ENCODE assay signal across 8 mouse cellular contexts in genomic region chr14:32482061-32482460, GRCm38 (mm10). TPM values are rescaled to one million over a fixed set of nuclear protein-coding genes. Genes with fewer than 3 reads are reported as not detected.
DNase-seq lines count a peak whose midpoint lies in the region; ATAC-seq and TF ChIP-seq lines count a peak whose summit lies in the region.

No protein-coding gene starts in this region.

- ATAC-seq in forebrain, embryonic 13.5 days: 0 out of 2 replicates have a peak, but pooled peaks have one; percentile 55
- no peak for ATAC-seq in forebrain, embryonic 12.5 days (ENCODE audit: low FRiP score)
- ATAC-seq in embryonic facial prominence, embryonic 14.5 days (ENCODE audit: low read depth): no peak
- ATAC-seq in kidney, embryonic 14.5 days (ENCODE audit: low FRiP score, low TSS enrichment): no peak

- WGBS in forebrain, embryonic 13.5 days: 8% methylated on average over 3 of the region's 3 CpGs
- 9% methylated on average over 3 of the region's 3 CpGs for WGBS in forebrain, embryonic 12.5 days
- 7% methylated on average over 3 of the region's 3 CpGs for WGBS in thymus, adult 2 months
- WGBS in embryonic facial prominence, embryonic 14.5 days: 10% methylated on average over 3 of the region's 3 CpGs
- 13% methylated on average over 3 of the region's 3 CpGs for WGBS in kidney, embryonic 14.5 days

- H3K9me3 ChIP-seq in forebrain, embryonic 13.5 days (replicated peaks): no peaks in the 10 kb centered on the region
- H3K9me3 ChIP-seq in forebrain, embryonic 12.5 days: no peaks in the 10 kb centered on the region
- H3K9me3 ChIP-seq in embryonic facial prominence, embryonic 14.5 days (ENCODE audit: control insufficient read depth, low read length): no peaks in the 10 kb centered on the region
- H3K9me3 ChIP-seq in kidney, embryonic 14.5 days (ENCODE audit: control insufficient read depth, low read length): no peaks in the 10 kb centered on the region

- TF ChIP-seq POLR2A in thymus, adult 2 months (IDR thresholded peaks at IDR 0.05; ENCODE audit: control insufficient read depth, extremely low read depth, insufficient read depth, low read length, poor library complexity): no peak

- no peak overlapping the region for H3K9ac ChIP-seq in forebrain, embryonic 13.5 days
- no peak overlapping the region for H3K9ac ChIP-seq in forebrain, embryonic 12.5 days
- no peak overlapping the region for H3K9ac ChIP-seq in embryonic facial prominence, embryonic 14.5 days (ENCODE audit: low read depth, low read length)
- H3K9ac ChIP-seq in kidney, embryonic 14.5 days (ENCODE audit: low read depth, low read length): no peak overlapping the region

- no peak overlapping the region for H3K4me2 ChIP-seq in forebrain, embryonic 13.5 days
- no peak overlapping the region for H3K4me2 ChIP-seq in forebrain, embryonic 12.5 days
- no peak overlapping the region for H3K4me2 ChIP-seq in embryonic facial prominence, embryonic 14.5 days (ENCODE audit: low read depth, low read length)
- H3K4me2 ChIP-seq in kidney, embryonic 14.5 days (replicated peaks; ENCODE audit: low read depth, low read length): no peak overlapping the region

- H3K36me3 ChIP-seq in forebrain, embryonic 13.5 days (ENCODE audit: poor library complexity, severe bottlenecking): no peaks in the 10 kb centered on the region
- no peaks in the 10 kb centered on the region for H3K36me3 ChIP-seq in forebrain, embryonic 12.5 days (replicated peaks)
- no peaks in the 10 kb centered on the region for H3K36me3 ChIP-seq in thymus, adult 2 months (ENCODE audit: control insufficient read depth, insufficient read depth, low read length)
- no peaks in the 10 kb centered on the region for H3K36me3 ChIP-seq in embryonic facial prominence, embryonic 14.5 days (ENCODE audit: control insufficient read depth, insufficient read depth, low read length)
- no peaks in the 10 kb centered on the region for H3K36me3 ChIP-seq in kidney, embryonic 14.5 days (ENCODE audit: control insufficient read depth, insufficient read depth, low read length)

- no peak overlapping the region for H3K4me3 ChIP-seq in forebrain, embryonic 13.5 days
- no peak overlapping the region for H3K4me3 ChIP-seq in forebrain, embryonic 12.5 days (replicated peaks)
- no peak overlapping the region for H3K4me3 ChIP-seq in thymus, adult 2 months (ENCODE audit: control insufficient read depth, insufficient read depth, low read length)
- H3K4me3 ChIP-seq in embryonic facial prominence, embryonic 14.5 days (ENCODE audit: low read depth, low read length): no peak overlapping the region
- H3K4me3 ChIP-seq in kidney, embryonic 14.5 days (ENCODE audit: low read length): no peak overlapping the region

- H3K27me3 ChIP-seq in forebrain, embryonic 13.5 days: no peaks in the 10 kb centered on the region
- H3K27me3 ChIP-seq in forebrain, embryonic 12.5 days: peaks cover 11% of the 10 kb centered on the region
- no peaks in the 10 kb centered on the region for H3K27me3 ChIP-seq in thymus, adult 2 months (ENCODE audit: control insufficient read depth, insufficient read depth, low read length)
- no peaks in the 10 kb centered on the region for H3K27me3 ChIP-seq in embryonic facial prominence, embryonic 14.5 days (replicated peaks; ENCODE audit: control insufficient read depth, insufficient read depth, low read length)
- no peaks in the 10 kb centered on the region for H3K27me3 ChIP-seq in kidney, embryonic 14.5 days (ENCODE audit: control insufficient read depth, insufficient read depth, low read length)

- H3K27ac ChIP-seq in forebrain, embryonic 13.5 days: no peak overlapping the region
- no peak overlapping the region for H3K27ac ChIP-seq in forebrain, embryonic 12.5 days
- H3K27ac ChIP-seq in thymus, adult 2 months (ENCODE audit: control insufficient read depth, insufficient read depth, low read length): no peak overlapping the region
- H3K27ac ChIP-seq in embryonic facial prominence, embryonic 14.5 days (replicated peaks; ENCODE audit: low read depth, low read length): no peak overlapping the region
- H3K27ac ChIP-seq in kidney, embryonic 14.5 days (ENCODE audit: low read depth, low read length): no peak overlapping the region

- DNase-seq in thymus, postnatal 0 days (ENCODE audit: low spot score): peak; percentile 63
- no peak for DNase-seq in thymus, adult 2 months
- peak; percentile 49 for DNase-seq in embryonic facial prominence, embryonic 14.5 days (ENCODE audit: low spot score)
- peak; percentile 81 for DNase-seq in retina, embryonic 14.5 days (ENCODE audit: low spot score)
- DNase-seq in kidney, adult 8-10 months: no peak

- H3K4me1 ChIP-seq in forebrain, embryonic 13.5 days: no peaks in the 10 kb centered on the region
- H3K4me1 ChIP-seq in forebrain, embryonic 12.5 days: no peaks in the 10 kb centered on the region
- no peaks in the 10 kb centered on the region for H3K4me1 ChIP-seq in thymus, adult 2 months (replicated peaks; ENCODE audit: control insufficient read depth, insufficient read depth, low read length)
- no peaks in the 10 kb centered on the region for H3K4me1 ChIP-seq in embryonic facial prominence, embryonic 14.5 days (ENCODE audit: control insufficient read depth, insufficient read depth, low read length)
- H3K4me1 ChIP-seq in kidney, embryonic 14.5 days (ENCODE audit: control insufficient read depth, insufficient read depth, low read length): no peaks in the 10 kb centered on the region

- TF ChIP-seq CTCF in thymus, adult 2 months (IDR thresholded peaks at IDR 0.05; ENCODE audit: borderline replicate concordance, control insufficient read depth, extremely low read depth, insufficient read depth, low read length, poor library complexity): no peak

RNA-seq across cellular contexts. Expression of gene Chat, which starts 16.3 kb away (rescaled TPM):
- polyA plus RNA-seq in forebrain, embryonic 13.5 days (2015; fragmentation: Nextera tagmentation; extraction: Ambion mirVana): 0.15 TPM in 1 of 2 replicates, not detected in the other
- polyA plus RNA-seq in forebrain, embryonic 12.5 days (2016; fragmentation: Nextera tagmentation; extraction: Ambion mirVana): 0.08 and 0.14 TPM in 2 replicates
- polyA plus RNA-seq in thymus, postnatal 0 days (2015; fragmentation: Nextera tagmentation; extraction: Ambion mirVana): 0.05 TPM in 1 of 2 replicates, not detected in the other
- 0.37 and 0.67 TPM in 2 replicates for polyA plus RNA-seq in thymus, adult 2 months (2012; rRNA removed)
- polyA plus RNA-seq in embryonic facial prominence, embryonic 14.5 days (2014; fragmentation: Nextera tagmentation; extraction: Ambion mirVana): not detected in 2 replicates
- 0.08 TPM in 1 of 2 replicates, not detected in the other for polyA plus RNA-seq in kidney, embryonic 14.5 days (2014; fragmentation: Nextera tagmentation; extraction: Ambion mirVana)

RNA-seq across cellular contexts. Expression of gene Slc18a3, which starts 17.4 kb away (rescaled TPM):
- polyA plus RNA-seq in forebrain, embryonic 13.5 days (2015; fragmentation: Nextera tagmentation; extraction: Ambion mirVana): 0.33 and 0.35 TPM in 2 replicates
- polyA plus RNA-seq in forebrain, embryonic 12.5 days (2016; fragmentation: Nextera tagmentation; extraction: Ambion mirVana): 0.13 and 0.50 TPM in 2 replicates
- 0.05 TPM in 1 of 2 replicates, not detected in the other for polyA plus RNA-seq in thymus, postnatal 0 days (2015; fragmentation: Nextera tagmentation; extraction: Ambion mirVana)
- 0.13 and 0.16 TPM in 2 replicates for polyA plus RNA-seq in thymus, adult 2 months (2012; rRNA removed)
- 0.67 and 0.84 TPM in 2 replicates for polyA plus RNA-seq in embryonic facial prominence, embryonic 14.5 days (2014; fragmentation: Nextera tagmentation; extraction: Ambion mirVana)
- not detected in 2 replicates for polyA plus RNA-seq in kidney, embryonic 14.5 days (2014; fragmentation: Nextera tagmentation; extraction: Ambion mirVana)

RNA-seq across cellular contexts. Expression of gene Ercc6, which starts 31.3 kb away (rescaled TPM):
- 25.2 and 28.4 TPM in 2 replicates for polyA plus RNA-seq in forebrain, embryonic 13.5 days (2015; fragmentation: Nextera tagmentation; extraction: Ambion mirVana)
- polyA plus RNA-seq in forebrain, embryonic 12.5 days (2016; fragmentation: Nextera tagmentation; extraction: Ambion mirVana): 30.4 and 36.9 TPM in 2 replicates
- polyA plus RNA-seq in thymus, postnatal 0 days (2015; fragmentation: Nextera tagmentation; extraction: Ambion mirVana): 14.9 and 15.9 TPM in 2 replicates
- 9.4 and 12.1 TPM in 2 replicates for polyA plus RNA-seq in thymus, adult 2 months (2012; rRNA removed)
- 13.4 and 16.1 TPM in 2 replicates for polyA plus RNA-seq in embryonic facial prominence, embryonic 14.5 days (2014; fragmentation: Nextera tagmentation; extraction: Ambion mirVana)
- polyA plus RNA-seq in kidney, embryonic 14.5 days (2014; fragmentation: Nextera tagmentation; extraction: Ambion mirVana): 15.9 and 23.6 TPM in 2 replicates

Comparison
In these comparisons a context has a peak if more than half of its experiments do, and no peak if none do; other contexts are left out.
1. DNase-seq: peak in thymus, postnatal 0 days (single experiment), embryonic facial prominence, embryonic 14.5 days (single experiment) and retina, embryonic 14.5 days (single experiment); none in thymus, adult 2 months (single experiment) and kidney, adult 8-10 months (0 of 2).